Mouse (Mus musculus) urinary bladder, postnatal 36 days (tissue): ENCODE results near the gene Zfyve21.

Experiments used
- DNase-seq, 2 experiments: peaks; one replicate each; pipeline ENCODE4 v3.0.0; 2022; ENCODE audit warnings: low spot score in 2 of 2, mixed read lengths in 1 of 2

Gene Zfyve21

DNA sequence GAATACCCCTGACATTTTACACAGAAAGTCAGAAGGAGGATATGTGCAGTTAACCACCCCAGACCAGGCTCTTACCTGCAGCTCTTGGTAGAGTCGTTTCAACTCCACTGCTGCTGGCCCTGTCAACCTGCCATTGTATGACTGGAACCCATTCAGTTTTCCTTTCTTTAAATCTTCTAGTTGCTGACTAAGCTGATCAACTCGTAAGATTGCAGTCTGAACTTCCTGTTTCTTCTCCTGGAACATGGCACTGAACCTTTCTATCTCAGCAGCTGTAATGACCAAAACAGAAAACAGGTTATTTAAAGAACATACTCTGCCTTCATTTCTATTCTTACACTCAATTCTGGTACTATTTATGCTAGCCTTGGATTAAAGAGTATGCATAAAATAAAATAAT lies 29.5 kb downstream of the Zfyve21 start:
- no peak for DNase-seq

DNA sequence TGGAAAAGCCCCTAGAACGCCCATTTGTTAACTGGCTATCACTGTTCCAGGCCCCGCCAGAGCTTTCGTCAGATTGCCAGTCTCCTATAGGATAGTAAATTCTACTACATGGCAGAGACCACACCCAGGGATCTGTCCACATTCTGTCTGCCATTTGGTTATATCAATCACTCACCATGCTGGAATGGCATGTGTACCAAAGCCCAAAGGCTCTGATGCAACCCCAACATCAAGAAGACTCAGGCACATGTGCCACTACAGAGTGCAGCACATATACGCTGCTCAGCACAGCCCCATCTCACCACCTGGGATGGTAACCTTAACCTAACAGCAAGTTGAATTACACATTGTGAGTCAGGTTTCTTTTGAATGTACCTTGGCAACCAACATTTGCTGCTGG lies 32.0 kb downstream of the Zfyve21 start:
- no peak for DNase-seq

DNA sequence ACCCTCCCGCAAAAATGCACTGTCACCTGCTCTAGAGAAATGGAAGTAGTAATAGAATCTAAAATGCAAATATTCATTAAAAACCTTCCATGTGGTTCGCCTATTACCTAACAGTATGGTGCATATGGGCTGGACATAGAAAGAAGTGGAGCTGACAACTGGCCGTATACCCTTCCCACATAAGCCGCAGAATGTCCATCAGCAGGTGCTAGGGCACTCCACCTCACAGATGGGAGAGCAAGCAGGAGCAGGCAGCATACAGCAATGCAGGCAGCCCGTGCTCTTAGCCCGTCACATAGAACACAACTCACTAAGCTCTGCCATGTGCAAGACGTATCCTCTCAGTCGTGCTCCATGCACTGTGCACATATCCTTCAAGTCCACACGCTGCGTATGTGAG lies 32.8 kb downstream of the Zfyve21 start:
- DNase-seq = no peak

DNA sequence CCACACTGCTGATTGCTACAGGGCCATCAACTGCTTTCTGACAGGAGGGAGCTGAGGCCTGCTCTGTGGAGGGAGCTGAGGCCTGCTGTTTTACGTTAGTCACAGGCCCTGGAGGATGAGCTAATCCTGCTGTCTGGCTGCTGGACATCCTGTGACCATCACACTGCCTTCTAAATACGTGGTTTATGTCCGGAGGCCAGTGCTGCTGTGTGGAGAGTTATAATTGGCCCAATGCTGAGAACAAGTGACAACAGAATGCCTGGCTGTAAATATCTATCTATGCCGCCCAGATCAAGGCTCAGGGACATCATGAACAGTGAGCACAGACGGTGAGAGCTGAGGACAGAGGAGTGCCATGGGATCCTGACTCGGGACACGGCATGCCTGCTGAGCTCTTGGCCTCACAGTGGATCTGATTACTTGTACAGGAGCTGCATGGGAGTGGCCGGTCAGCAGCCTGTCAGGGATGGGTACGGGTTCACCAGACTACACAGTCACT lies 34.4 kb downstream of the Zfyve21 start:
- DNase-seq = no peak

DNA sequence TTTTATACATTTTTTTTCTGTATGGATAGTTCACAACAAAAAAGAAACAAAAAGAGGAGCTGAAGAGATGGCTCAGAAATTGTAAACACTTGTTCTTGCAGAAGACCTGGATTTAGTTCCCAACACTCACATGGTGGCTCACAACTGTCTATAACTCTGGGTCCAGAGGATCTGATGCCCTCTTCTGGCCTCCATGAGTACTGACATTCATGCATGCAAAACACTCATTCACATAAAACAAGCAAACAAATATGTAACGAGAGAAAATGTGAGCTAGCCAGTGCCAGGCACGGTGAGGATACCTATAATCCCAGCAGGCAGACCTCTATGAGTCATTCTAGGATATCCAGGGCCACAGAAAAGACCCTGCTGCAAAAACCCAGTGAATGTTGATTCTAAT lies 37.3 kb downstream of the Zfyve21 start:
- DNase-seq = no peak

DNA sequence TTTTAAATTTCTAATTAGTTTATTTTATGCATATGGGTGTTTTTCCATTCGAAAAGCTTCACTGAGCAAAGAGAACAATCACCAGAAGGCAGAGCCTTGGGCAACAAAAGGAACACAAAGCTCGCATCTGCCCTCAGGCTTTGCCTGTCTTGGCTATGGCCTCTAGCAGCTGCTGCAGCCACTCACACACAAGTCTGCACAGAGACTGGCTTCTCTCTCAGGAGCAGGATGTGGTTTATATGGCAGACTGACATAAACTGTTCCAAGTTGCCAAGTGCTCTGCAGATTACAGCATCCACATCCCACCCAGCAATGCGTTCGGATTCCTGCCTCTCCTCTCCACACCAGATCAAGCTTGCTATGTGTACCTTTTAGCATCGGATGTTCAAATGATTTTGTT lies 37.8 kb downstream of the Zfyve21 start:
- no peak for DNase-seq

DNA sequence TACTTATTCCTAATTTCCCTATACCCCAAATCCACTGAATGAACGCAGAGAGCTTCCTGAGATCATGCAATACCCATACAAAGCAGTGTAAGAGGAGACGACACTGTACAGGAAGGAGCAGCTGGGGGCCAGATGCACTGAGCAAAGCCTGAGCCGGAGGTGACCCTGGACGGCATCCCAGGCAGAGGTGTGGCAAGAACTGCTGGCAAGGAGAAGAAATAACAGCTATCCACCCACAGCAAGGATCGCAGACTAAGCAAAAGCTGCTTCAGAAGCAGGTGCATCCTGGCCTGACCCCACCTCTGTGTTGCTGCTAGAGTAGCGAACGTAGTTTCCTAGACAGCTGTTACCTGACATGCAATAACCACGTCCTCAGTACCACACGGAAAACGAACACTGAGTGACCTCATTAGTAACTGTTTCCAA lies 39.1 kb downstream of the Zfyve21 start:
- peak in 1 of 2 experiments; percentile 31 for DNase-seq

DNA sequence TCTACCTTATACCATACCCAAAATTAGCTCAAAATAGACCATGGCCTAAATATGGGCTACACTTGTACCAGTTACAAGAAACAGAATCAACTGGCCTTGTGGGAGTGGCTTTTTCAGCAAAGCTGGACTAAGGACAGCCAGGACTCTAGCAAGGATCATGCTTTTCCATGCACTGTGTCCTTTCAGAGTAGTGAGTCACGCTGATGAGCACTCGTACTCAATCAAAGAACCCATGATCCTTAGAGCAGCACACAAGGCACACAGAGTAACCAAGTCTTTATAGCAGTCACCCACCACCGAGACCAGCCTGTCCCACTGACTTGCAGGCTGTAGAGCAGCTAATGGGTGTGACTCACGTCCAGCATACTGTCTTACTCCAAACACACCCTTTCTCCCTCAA lies 39.6 kb downstream of the Zfyve21 start:
- DNase-seq = no peak

DNA sequence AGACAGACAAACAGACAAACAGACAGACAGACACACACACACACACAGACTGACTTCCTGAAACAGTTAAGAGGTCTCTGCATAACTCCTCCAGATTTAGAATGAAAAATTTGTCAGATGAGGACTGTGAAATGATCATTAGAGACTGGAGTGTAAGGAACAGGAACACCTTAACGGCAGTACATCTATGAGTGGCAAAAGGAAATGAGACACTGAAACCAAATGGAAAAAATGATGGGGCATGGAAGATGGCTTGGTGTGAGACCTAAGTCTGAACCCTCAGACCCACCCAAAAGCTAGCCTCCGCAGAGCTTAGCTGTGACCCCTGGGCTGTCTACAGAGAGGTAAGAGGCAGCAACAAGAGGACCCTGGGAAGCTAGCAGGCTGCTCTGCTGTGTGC lies 41.5 kb downstream of the Zfyve21 start:
- DNase-seq = no peak

DNA sequence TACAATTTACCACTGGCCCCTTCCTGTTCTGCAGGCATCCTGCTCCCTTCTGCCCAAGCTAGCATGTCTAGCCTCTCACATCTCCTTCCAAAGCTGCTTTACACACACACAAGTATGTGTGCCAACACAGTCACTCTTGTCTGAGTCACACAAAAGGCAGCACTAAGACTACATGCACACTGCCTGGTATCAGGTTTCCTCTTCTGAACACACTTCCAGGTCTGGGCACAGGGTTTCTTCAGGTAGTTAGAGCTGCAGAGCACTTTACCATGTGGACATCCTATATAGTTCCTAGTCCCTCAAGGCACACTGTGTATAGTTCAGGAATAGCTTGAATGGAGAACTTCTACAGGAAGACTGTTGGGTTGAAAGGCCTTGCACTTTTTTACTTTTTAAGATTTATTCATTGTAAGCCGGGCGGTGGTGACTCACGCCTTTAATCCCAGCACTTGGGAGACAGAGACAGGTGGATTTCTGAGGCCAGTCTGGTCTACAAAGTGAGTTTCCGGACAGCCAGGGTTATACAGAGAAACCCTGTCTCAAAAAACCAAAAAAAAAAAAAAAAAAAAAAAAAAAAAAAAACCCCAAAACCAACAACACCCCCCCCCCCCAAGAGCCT lies 50.3 kb downstream of the Zfyve21 start:
- no peak for DNase-seq

DNA sequence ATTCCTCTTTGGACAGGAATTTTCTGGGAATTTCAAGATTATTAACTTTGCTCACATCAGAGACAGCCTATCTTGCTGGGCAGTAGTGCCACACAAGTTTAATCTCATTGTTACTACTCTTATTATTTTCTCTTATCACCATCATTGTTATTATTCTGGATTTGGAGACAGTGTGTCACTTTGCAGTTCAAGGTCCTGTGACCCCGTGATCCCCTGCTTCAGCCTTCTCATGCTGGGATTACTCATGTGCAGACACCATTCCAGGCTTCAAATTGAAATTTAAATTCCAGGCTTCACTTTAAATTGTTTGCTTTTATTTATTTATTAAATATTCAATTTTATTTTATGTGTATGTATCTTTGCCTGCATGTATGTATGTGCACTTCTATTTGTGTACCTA lies 55.8 kb downstream of the Zfyve21 start:
- no peak for DNase-seq

DNA sequence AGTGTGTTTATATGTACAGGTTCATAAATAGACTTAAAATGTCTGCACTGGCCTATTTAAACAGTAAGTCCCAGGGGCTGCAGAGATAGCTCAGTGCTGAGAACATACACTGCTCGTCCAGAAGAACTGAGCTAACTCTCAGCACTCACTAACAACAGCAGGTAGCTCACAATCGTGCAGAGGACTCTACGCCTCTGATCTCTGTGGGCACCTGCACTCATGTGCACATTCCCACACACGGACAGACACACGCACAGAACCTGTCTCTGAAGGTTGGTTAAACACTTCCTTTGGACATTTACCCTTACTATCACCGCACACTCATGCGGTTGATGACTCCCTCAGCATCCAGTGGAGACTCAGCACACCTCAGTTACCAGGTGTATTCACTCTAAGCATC lies 56.8 kb downstream of the Zfyve21 start:
- no peak for DNase-seq

DNA sequence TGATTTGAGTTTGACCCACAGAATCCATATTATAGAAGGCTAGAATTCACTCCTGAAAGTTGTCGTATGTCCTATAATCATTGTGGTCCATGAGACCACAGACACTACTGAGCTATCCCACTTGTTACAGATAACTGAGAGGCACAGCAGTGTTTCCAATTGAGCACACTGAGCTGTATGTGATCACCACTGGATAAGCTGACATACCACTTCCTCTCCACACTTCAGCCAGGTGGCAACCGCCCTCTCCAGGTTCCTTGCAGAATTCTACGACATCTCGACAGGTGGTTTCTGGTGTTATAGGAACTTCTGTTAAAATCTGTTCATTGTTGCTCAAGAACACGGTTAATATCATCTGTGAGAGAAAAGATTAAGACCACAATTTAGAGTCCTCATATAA lies 58.1 kb downstream of the Zfyve21 start:
- no peak for DNase-seq

DNA sequence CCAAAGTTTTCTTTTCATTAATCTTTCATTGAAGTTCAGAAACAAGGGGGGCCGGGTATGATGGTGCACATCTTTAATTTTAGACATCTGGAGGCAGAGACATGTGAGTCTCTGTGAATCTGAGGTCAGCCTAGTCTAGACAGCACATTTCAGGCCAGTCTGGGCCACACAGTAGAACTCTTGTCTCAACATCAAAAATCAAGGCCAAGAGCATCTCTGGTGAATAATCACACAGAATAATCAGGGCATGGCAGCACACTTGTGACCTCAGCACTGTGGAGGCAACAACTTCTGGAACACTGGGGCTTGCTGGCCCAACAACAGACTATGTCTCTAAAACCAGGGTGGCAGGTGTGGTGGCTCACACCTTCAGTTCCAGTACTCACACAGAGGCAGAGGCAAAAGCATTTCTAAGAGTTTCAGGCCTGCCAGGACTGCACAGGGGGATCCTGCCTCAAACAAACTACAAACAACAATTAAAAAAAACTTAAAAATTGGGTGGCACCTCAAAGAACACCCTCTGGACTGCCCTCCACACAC lies 60.7 kb downstream of the Zfyve21 start:
- no peak for DNase-seq

DNA sequence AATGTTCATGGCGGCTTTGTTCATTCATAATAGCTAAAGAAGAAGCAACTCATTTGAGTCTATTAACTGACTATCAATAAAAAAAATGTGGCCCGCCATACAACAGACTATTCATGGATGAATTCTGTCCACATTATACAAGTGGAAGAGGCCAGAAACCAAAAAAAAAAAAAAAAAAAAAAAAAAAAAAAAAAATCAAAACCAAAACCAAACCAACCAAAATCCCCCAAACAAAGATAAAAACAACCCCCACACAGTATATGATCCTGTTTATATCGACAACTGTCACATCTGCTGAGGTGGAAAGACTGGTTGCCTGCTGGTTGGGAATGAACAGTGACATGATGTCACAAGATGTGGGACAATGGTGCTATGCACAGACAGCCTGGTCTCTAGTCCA lies 61.5 kb downstream of the Zfyve21 start:
- DNase-seq = no peak

DNA sequence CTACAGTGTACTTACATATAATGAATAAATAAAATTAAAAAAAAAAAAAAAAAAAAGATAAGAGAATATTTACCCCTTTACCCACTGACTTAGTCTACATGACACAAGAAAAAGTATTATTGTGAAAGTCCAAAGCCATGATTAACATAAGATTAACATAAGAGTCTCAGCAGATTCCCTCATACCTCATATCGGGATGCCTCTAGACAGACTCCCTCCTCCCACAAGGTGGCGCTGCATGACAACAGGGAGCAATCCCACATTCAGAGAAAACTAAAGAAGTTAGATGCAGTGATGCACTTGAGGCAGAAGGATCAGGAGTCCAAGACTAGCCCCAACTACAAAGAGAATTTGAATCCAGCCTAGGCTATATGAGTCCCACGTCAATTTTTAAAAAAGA lies 64.2 kb downstream of the Zfyve21 start:
- DNase-seq = peak; percentile 66 to 75
